Mouse (Mus musculus) midbrain, embryonic 11.5 days (tissue): ENCODE data around the gene Cd101. TPM values are rescaled to one million over a fixed set of nuclear protein-coding genes. Genes with fewer than 3 reads are reported as not detected.

Experiments used
- ATAC-seq: fragments of 200-750 bp; cut with Nextera tagmentation; 2 replicates; pipeline ENCODE4 v1.8.0; 2017; ENCODE audit warnings: moderate TSS enrichment, moderate library complexity; ENCODE audit not compliant: low FRiP score
- DNase-seq: peaks from one replicate; pipeline ENCODE4 v3.0.0; 2015; ENCODE audit warnings: low spot score; ENCODE audit errors: missing footprints
- H3K27ac ChIP-seq: fragments of 300-500 bp; sonication (generic); 2 replicates; pipeline ENCODE4 v1.5.1; 2014; ENCODE audit warnings: low read depth, low read length
- H3K27me3 ChIP-seq: fragments of 300-500 bp; sonication (generic); 2 replicates; pipeline ENCODE4 v1.6.1; 2014; ENCODE audit warnings: mild to moderate bottlenecking, low read length, moderate library complexity, mixed read lengths; ENCODE audit not compliant: control insufficient read depth, insufficient read depth
- H3K36me3 ChIP-seq: fragments of 300-500 bp; sonication (generic); 2 replicates; pipeline ENCODE4 v1.6.1; 2014; ENCODE audit warnings: mild to moderate bottlenecking, low read length, moderate library complexity, mixed read lengths; ENCODE audit not compliant: control insufficient read depth, insufficient read depth
- H3K4me1 ChIP-seq: fragments of 300-500 bp; sonication (generic); 2 replicates; pipeline ENCODE4 v1.6.1; 2014; ENCODE audit warnings: low read length; ENCODE audit not compliant: control insufficient read depth, insufficient read depth
- H3K4me2 ChIP-seq: fragments of 300-500 bp; sonication (generic); 2 replicates; pipeline ENCODE4 v1.6.1; 2014; ENCODE audit warnings: mild to moderate bottlenecking, moderate library complexity
- H3K4me3 ChIP-seq: fragments of 300-500 bp; sonication (generic); 2 replicates; pipeline ENCODE4 v1.5.1; 2014; ENCODE audit warnings: low read depth, low read length
- H3K9ac ChIP-seq: fragments of 300-500 bp; sonication (generic); 2 replicates; pipeline ENCODE4 v1.6.1; 2014; ENCODE audit warnings: low read length
- H3K9me3 ChIP-seq: fragments of 300-500 bp; sonication (generic); 2 replicates; pipeline ENCODE4 v1.6.1; 2016; ENCODE audit warnings: low read length; ENCODE audit not compliant: control insufficient read depth
- WGBS: fragments of 180-500 bp; shearing (Covaris S2); extraction: QIAGEN DNeasy Blood & Tissue Kit; methylation state at CpG from one replicate; pipeline ENCODE4 v1.1.7; 2014; 5-methylcytosine and 5-hydroxymethylcytosine counted together
- polyA plus RNA-seq: library from polyadenylated mRNA; unstranded; fragments of >200 nt; fragmentation: Nextera tagmentation; extraction: Ambion mirVana; gene quantifications from 2 replicates; pipeline ENCODE4 v1.2.1, GENCODE M21; 2014

Gene Cd101
- polyA plus RNA-seq, 1 experiment from 2014 or later, result not detected

GRCm38 (mm10) chr3:101070230-101070795, 41.0 kb upstream of the Cd101 start:
- H3K27me3 ChIP-seq, result no peaks in the 10 kb centered on the region
- no peak overlapping the region for H3K4me3 ChIP-seq
- no peaks in the 10 kb centered on the region for H3K36me3 ChIP-seq
- H3K9ac ChIP-seq, result no peak overlapping the region
- ATAC-seq, result peak; percentile 61
- peaks cover 40% of the 10 kb centered on the region for H3K4me1 ChIP-seq
- H3K4me2 ChIP-seq, result no peak overlapping the region
- WGBS, result 31% methylated on average over 10 of the region's 10 CpGs
- DNase-seq, result no peak
- no peaks in the 10 kb centered on the region for H3K9me3 ChIP-seq
- H3K27ac ChIP-seq, result peak overlapping the region; percentile 77

GRCm38 (mm10) chr3:101068701-101069100, 39.3 kb upstream of the Cd101 start:
- DNase-seq (peak; percentile 76), ATAC-seq (no peak)
- no peaks in the 10 kb centered on the region for H3K27me3 ChIP-seq
- no peaks in the 10 kb centered on the region for H3K36me3 ChIP-seq
- no peak overlapping the region for H3K4me3 ChIP-seq
- no peak overlapping the region for H3K4me2 ChIP-seq
- H3K9ac ChIP-seq, result no peak overlapping the region
- no peaks in the 10 kb centered on the region for H3K9me3 ChIP-seq
- H3K4me1 ChIP-seq, result peaks cover 40% of the 10 kb centered on the region
- H3K27ac ChIP-seq, result no peak overlapping the region
- 44% methylated on average over 5 of the region's 5 CpGs for WGBS

- ATAC-seq (no peak), DNase-seq (peak; percentile 73)
- Histone ChIP-seq H3K9ac (no peak overlapping the region), H3K9me3 (no peaks in the 10 kb centered on the region), H3K4me2 (no peak overlapping the region), H3K4me3 (no peak overlapping the region), H3K36me3 (no peaks in the 10 kb centered on the region), H3K27ac (no peak overlapping the region), H3K4me1 (peaks cover 26% of the 10 kb centered on the region), H3K27me3 (no peaks in the 10 kb centered on the region)
- 90% methylated on average over 6 of the region's 6 CpGs for WGBS
These were observed 36.8 kb upstream of the Cd101 start for GRCm38 (mm10) chr3:101066175-101066574.

DNA sequence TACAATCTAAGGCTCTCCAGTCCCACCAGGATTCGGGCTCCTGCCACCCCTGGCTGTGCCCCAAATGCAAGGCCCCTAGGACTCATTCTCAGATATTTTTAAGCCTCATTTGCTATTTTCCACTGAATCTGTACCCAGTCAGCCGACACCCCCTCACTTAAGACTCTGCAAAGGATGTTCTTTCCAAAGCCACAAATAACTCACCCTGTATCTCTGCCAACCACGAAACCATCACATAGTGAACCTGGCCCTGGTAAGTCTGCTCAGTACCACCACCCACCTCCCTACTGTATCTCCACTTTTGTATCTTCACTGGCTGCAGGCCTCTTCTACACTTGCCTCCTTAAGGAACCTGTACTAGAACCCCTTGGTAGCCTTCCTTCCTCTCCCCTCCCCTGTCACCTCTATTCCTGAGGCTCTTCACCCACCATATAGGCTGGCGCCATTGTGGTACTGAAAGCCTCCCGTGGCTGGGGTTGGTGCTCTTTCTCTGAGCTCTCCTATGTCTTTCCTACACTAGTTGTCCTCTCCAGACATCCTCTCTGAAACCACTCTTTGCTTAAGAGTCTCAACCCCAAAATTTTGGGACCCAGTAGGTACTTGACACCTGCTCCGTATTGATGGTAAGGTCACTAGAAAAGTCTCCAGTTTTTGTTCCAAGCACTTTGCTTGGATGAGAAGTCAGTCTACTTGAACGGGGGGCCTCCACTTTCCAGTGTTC, 32.7 kb upstream of the Cd101 start:
- Histone ChIP-seq H3K4me1 (no peaks in the 10 kb centered on the region), H3K27me3 (no peaks in the 10 kb centered on the region), H3K9me3 (no peaks in the 10 kb centered on the region), H3K4me3 (no peak overlapping the region), H3K27ac (no peak overlapping the region), H3K36me3 (no peaks in the 10 kb centered on the region), H3K4me2 (no peak overlapping the region), H3K9ac (no peak overlapping the region)
- WGBS, result 91% methylated on average over 7 of the region's 7 CpGs
- DNase-seq (peak; percentile 59), ATAC-seq (no peak)

GRCm38 (mm10) chr3:101059214-101059613, 29.9 kb upstream of the Cd101 start:
- Histone ChIP-seq H3K4me1 (no peaks in the 10 kb centered on the region), H3K9me3 (no peaks in the 10 kb centered on the region), H3K36me3 (no peaks in the 10 kb centered on the region), H3K9ac (no peak overlapping the region), H3K27ac (no peak overlapping the region), H3K27me3 (no peaks in the 10 kb centered on the region), H3K4me3 (no peak overlapping the region), H3K4me2 (no peak overlapping the region)
- WGBS, result 85% methylated on average over 4 of the region's 4 CpGs
- DNase-seq, result peak; percentile 37
- ATAC-seq, result no peak

DNA sequence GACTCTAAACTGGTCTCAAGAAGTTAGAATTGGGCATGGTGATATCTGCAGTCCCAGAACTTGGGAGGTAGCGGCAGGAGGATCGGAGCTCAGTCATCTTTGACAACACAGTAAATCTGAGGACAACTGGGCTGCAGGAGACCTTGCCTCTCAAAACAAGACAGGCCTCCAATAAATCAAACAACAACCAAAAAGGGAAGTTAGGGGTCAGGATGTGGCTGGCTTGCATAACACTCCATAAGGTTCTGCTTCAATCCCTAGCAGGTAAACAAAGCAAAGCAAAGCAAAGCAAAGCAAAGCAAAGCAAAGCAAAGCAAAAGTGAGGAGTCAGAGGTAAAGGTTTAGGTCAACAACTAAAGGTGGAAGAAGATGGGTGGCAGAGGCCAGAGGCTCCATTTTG, 28.8 kb upstream of the Cd101 start:
- no peak overlapping the region for H3K4me2 ChIP-seq
- 96% methylated on average over 2 of the region's 2 CpGs for WGBS

DNA sequence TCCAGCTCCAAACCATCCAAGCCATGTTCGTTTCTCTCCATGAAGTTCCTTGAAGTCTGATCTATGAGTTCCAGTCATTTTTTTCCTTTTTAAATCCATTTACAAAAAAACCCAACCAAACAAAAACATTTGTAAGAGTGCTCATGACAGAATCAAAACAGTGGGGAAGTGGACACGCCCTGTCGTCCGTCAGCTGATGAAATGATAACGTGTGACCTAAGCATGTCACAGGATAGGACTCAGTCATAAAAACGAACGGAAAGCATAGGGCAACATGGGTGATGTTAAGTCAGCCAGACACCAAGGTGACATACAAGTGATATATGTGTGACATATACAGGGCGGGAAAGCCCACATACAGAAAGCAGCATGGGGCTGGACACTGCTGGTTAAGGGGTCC, 25.9 kb upstream of the Cd101 start:
- H3K36me3 ChIP-seq, result no peaks in the 10 kb centered on the region
- no peaks in the 10 kb centered on the region for H3K27me3 ChIP-seq
- H3K4me3 ChIP-seq, result no peak overlapping the region
- H3K4me1 ChIP-seq, result no peaks in the 10 kb centered on the region
- WGBS, result 87% methylated on average over 8 of the region's 8 CpGs
- DNase-seq (no peak), ATAC-seq (no peak)
- H3K9me3 ChIP-seq, result no peaks in the 10 kb centered on the region
- no peak overlapping the region for H3K27ac ChIP-seq
- H3K9ac ChIP-seq, result no peak overlapping the region
- no peak overlapping the region for H3K4me2 ChIP-seq

More for the DNA sequence above, 28.8 kb upstream of the Cd101 start:
- Histone ChIP-seq H3K9ac (no peak overlapping the region), H3K27ac (no peak overlapping the region), H3K27me3 (no peaks in the 10 kb centered on the region), H3K4me3 (no peak overlapping the region), H3K36me3 (no peaks in the 10 kb centered on the region), H3K4me1 (no peaks in the 10 kb centered on the region), H3K9me3 (no peaks in the 10 kb centered on the region)
- no peak for ATAC-seq
- peak; percentile 8 for DNase-seq

DNA sequence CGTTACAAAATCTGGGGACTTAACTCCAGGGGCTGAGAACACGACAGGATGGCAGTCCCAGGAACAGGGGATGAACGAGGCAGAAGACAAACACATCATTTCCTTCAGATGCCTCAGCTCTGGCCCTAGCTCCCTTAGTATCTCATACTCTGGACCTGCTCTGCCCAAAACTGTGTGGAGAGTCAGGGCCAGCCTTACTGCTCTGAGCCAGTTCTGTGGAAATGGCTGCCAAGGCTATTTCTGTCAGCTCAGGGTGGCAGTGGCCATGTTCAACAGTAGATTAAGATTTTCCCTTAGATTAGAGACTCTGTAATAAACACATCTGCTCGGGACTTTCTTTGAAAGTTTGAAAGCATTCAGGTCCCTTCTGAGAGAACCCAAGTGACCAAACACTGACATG, 22.2 kb upstream of the Cd101 start:
- Histone ChIP-seq H3K4me2 (no peak overlapping the region), H3K27ac (no peak overlapping the region), H3K4me3 (no peak overlapping the region), H3K27me3 (no peaks in the 10 kb centered on the region), H3K36me3 (no peaks in the 10 kb centered on the region), H3K9ac (no peak overlapping the region), H3K9me3 (no peaks in the 10 kb centered on the region), H3K4me1 (no peaks in the 10 kb centered on the region)
- 78% methylated on average over 4 of the region's 4 CpGs for WGBS
- ATAC-seq (no peak), DNase-seq (peak; percentile 33)

DNA sequence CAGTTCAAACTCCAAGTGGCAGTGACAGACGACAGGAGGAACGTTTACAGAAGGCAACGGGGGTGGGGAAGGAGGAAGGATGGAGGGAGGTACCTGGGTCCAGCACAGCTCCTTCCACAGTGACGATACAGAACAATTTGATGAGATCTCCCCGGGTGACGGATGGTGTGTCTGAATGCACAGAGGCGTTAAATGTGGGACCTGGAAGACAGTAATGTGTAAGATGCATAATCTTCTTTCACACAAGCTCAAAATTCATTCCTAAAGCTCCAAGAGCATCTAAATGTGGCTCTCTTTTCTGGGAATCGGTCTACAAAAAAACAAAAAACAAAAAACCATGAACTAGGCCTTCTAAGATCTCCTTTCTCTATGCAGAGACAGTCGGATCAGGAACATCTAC, 20.6 kb upstream of the Cd101 start:
- ATAC-seq (no peak), DNase-seq (peak; percentile 45)
- Histone ChIP-seq H3K4me2 (no peak overlapping the region), H3K36me3 (no peaks in the 10 kb centered on the region), H3K9me3 (no peaks in the 10 kb centered on the region), H3K9ac (no peak overlapping the region), H3K4me3 (no peak overlapping the region), H3K27ac (no peak overlapping the region), H3K4me1 (no peaks in the 10 kb centered on the region), H3K27me3 (no peaks in the 10 kb centered on the region)
- WGBS, result 75% methylated on average over 9 of the region's 9 CpGs
